Mouse (Mus musculus): Measurements from ENCODE around the gene Eci2. TPM values are rescaled to one million over a fixed set of nuclear protein-coding genes. Genes with fewer than 3 reads are reported as not detected.
A peak's percentile ranks its signal among the peaks of the same experiment; 100 is the strongest.
"Not testable (repeated sequence)": the region's sequence is repeated elsewhere in the genome, so short reads cannot be mapped to it uniquely, and the experiment has no call there.

The Eci2 gene
- polyA plus RNA-seq, 1 experiment from 2014 or later: 121 TPM

DNA sequence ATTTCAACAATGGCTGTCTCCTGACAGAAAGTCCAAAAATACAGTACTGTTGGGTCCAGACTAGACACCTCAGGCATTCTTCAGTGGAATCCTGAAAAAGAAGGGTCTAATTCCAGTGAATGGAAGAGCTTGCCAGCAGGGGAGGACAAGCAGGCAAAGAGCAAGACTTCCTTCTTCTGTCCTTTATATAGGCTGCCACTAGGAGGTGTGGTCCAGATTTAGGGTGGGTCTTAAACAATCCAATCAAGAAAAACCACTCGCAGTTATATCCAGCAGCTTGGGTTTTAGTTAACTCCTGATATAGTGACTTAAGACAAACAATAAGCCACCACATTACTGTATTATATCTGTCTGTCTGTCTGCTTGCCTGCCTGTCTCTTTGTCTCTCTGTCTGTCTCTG is 53.1 kb downstream of the Eci2 start:
- no peak for ATAC-seq
- 47% methylated on average over 1 of the region's 1 CpGs for WGBS

GRCm38 (mm10) chr13:34973149-34973548 is 53.7 kb downstream of the Eci2 start:
- WGBS: 67% methylated on average over 1 of the region's 1 CpGs
- no peaks in the 10 kb centered on the region for H3K4me1 ChIP-seq (ENCODE audit: control insufficient read depth, insufficient read depth, low read depth, low read length)
- ATAC-seq: no peak
- no peaks in the 10 kb centered on the region for H3K27me3 ChIP-seq (replicated peaks; ENCODE audit: control insufficient read depth, insufficient read depth, low read length)
- H3K27ac ChIP-seq (ENCODE audit: low read depth, low read length): no peak overlapping the region
- peaks cover 5% of the 10 kb centered on the region for H3K36me3 ChIP-seq (ENCODE audit: control insufficient read depth, insufficient read depth, low read length)
- H3K4me2 ChIP-seq (ENCODE audit: low read length): no peak overlapping the region
- no peak overlapping the region for H3K9ac ChIP-seq (ENCODE audit: low read depth, low read length)
- no peaks in the 10 kb centered on the region for H3K9me3 ChIP-seq (ENCODE audit: control insufficient read depth, low read length)
- H3K4me3 ChIP-seq (ENCODE audit: low read length): no peak overlapping the region

More for the DNA sequence above, 53.1 kb downstream of the Eci2 start:
- Histone ChIP-seq H3K36me3 (ENCODE audit: control insufficient read depth, insufficient read depth, low read length) (peaks cover 11% of the 10 kb centered on the region), H3K9ac (ENCODE audit: low read depth, low read length) (no peak overlapping the region), H3K4me2 (ENCODE audit: low read length) (no peak overlapping the region), H3K27me3 (replicated peaks; ENCODE audit: control insufficient read depth, insufficient read depth, low read length) (no peaks in the 10 kb centered on the region), H3K9me3 (ENCODE audit: control insufficient read depth, low read length) (no peaks in the 10 kb centered on the region), H3K4me3 (ENCODE audit: low read length) (no peak overlapping the region), H3K4me1 (ENCODE audit: control insufficient read depth, insufficient read depth, low read depth, low read length) (no peaks in the 10 kb centered on the region), H3K27ac (ENCODE audit: low read depth, low read length) (no peak overlapping the region)

- not testable (repeated sequence) for H3K4me3 ChIP-seq (ENCODE audit: low read length); H3K36me3 ChIP-seq (ENCODE audit: control insufficient read depth, insufficient read depth, low read length); H3K4me1 ChIP-seq (ENCODE audit: control insufficient read depth, insufficient read depth, low read depth, low read length); H3K27ac ChIP-seq (ENCODE audit: low read depth, low read length); H3K27me3 ChIP-seq (replicated peaks; ENCODE audit: control insufficient read depth, insufficient read depth, low read length); H3K9me3 ChIP-seq (ENCODE audit: control insufficient read depth, low read length); H3K9ac ChIP-seq (ENCODE audit: low read depth, low read length); H3K4me2 ChIP-seq (ENCODE audit: low read length); ATAC-seq
These were observed 54.4 kb downstream of the Eci2 start for GRCm38 (mm10) chr13:34972456-34972855.

DNA sequence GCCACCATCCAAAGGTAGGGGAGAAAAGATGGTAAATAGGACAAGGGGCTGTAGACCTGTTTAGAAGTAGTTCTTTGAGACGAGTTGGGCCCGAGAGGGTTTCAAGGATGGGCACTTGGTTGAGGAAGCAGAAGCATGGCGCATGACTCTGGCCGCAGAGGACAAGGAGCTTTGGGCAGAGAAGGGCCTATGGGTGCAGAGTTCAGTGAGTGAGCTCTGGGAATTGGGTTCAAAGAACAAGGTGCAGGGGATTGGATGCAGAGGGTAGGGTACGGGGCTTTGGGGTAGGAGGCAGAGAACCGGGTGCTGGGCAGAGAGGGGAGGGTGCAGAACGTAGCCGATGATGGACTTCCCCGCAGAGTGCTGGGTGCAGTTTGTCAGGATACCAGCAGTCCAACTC is 61.2 kb downstream of the Eci2 start:
- H3K4me1 ChIP-seq (ENCODE audit: control insufficient read depth, insufficient read depth, low read depth, low read length): peaks cover 12% of the 10 kb centered on the region
- H3K9ac ChIP-seq (ENCODE audit: low read depth, low read length); H3K4me3 ChIP-seq (ENCODE audit: low read length); H3K36me3 ChIP-seq (ENCODE audit: control insufficient read depth, insufficient read depth, low read length); H3K4me2 ChIP-seq (ENCODE audit: low read length); H3K27ac ChIP-seq (ENCODE audit: low read depth, low read length); H3K27me3 ChIP-seq (replicated peaks; ENCODE audit: control insufficient read depth, insufficient read depth, low read length); H3K9me3 ChIP-seq (ENCODE audit: control insufficient read depth, low read length); ATAC-seq: not testable (repeated sequence)
- WGBS: 74% methylated on average over 9 of the region's 9 CpGs

DNA sequence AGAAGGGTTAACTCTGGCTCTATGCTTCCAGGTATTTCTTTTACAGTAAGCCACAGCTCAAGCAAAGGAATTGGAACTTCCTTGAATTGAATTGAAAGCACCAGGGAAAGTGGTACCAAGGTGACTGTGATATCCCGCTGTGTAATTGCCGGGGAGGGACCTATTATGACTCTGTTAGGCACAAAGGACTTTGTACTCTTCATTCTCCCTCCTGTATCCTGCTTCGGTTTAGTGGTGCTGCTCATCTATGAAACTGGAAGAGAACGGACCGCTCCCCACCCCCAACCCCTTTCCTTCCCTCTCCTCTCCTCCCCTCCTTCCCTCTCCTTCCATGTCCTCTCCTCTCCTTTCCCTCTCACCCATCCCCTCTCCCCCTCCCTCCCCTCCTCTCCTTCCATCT is 62.0 kb downstream of the Eci2 start:
- H3K36me3 ChIP-seq (ENCODE audit: control insufficient read depth, insufficient read depth, low read length): no peaks in the 10 kb centered on the region
- peaks cover 12% of the 10 kb centered on the region for H3K4me1 ChIP-seq (ENCODE audit: control insufficient read depth, insufficient read depth, low read depth, low read length)
- peak overlapping the region; percentile 50; the same call in 1 of the 2 replicates for H3K9ac ChIP-seq (ENCODE audit: low read depth, low read length)
- WGBS: 12% methylated on average over 5 of the region's 5 CpGs
- peak overlapping the region; percentile 92 for H3K4me2 ChIP-seq (ENCODE audit: low read length)
- peak overlapping the region; percentile 48 for H3K4me3 ChIP-seq (ENCODE audit: low read length)
- no peaks in the 10 kb centered on the region for H3K9me3 ChIP-seq (ENCODE audit: control insufficient read depth, low read length)
- H3K27me3 ChIP-seq (replicated peaks; ENCODE audit: control insufficient read depth, insufficient read depth, low read length): no peaks in the 10 kb centered on the region
- no peak for ATAC-seq
- H3K27ac ChIP-seq (ENCODE audit: low read depth, low read length): no peak overlapping the region

DNA sequence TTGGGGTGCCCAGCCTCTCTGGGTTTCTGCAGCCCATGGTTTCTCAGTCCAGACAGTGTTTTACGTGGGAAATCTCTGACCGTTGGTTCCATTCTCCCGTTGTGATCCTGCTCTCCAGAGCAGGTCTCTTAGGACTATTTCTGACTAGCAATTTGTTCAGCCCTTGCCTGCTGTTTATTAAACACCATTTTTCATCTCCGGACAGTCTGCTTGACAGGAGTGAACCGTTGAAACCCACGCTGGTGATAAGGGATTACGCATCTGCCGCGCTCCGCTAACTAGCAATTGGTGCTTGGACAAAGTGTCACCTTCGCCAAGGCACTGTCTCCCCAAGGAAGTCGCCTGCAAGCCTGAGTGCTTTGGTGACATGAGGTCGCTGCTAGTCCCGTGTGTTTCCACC is 62.5 kb downstream of the Eci2 start:
- peak overlapping the region; percentile 92 for H3K4me2 ChIP-seq (ENCODE audit: low read length)
- no peaks in the 10 kb centered on the region for H3K27me3 ChIP-seq (replicated peaks; ENCODE audit: control insufficient read depth, insufficient read depth, low read length)
- peak; percentile 58 for ATAC-seq
- H3K36me3 ChIP-seq (ENCODE audit: control insufficient read depth, insufficient read depth, low read length): no peaks in the 10 kb centered on the region
- no peak overlapping the region for H3K27ac ChIP-seq (ENCODE audit: low read depth, low read length)
- peak overlapping the region; percentile 50; the same call in 1 of the 2 replicates for H3K9ac ChIP-seq (ENCODE audit: low read depth, low read length)
- no peaks in the 10 kb centered on the region for H3K9me3 ChIP-seq (ENCODE audit: control insufficient read depth, low read length)
- H3K4me3 ChIP-seq (ENCODE audit: low read length): peak overlapping the region; percentile 48
- peaks cover 12% of the 10 kb centered on the region for H3K4me1 ChIP-seq (ENCODE audit: control insufficient read depth, insufficient read depth, low read depth, low read length)
- WGBS: 5% methylated on average over 14 of the region's 14 CpGs

DNA sequence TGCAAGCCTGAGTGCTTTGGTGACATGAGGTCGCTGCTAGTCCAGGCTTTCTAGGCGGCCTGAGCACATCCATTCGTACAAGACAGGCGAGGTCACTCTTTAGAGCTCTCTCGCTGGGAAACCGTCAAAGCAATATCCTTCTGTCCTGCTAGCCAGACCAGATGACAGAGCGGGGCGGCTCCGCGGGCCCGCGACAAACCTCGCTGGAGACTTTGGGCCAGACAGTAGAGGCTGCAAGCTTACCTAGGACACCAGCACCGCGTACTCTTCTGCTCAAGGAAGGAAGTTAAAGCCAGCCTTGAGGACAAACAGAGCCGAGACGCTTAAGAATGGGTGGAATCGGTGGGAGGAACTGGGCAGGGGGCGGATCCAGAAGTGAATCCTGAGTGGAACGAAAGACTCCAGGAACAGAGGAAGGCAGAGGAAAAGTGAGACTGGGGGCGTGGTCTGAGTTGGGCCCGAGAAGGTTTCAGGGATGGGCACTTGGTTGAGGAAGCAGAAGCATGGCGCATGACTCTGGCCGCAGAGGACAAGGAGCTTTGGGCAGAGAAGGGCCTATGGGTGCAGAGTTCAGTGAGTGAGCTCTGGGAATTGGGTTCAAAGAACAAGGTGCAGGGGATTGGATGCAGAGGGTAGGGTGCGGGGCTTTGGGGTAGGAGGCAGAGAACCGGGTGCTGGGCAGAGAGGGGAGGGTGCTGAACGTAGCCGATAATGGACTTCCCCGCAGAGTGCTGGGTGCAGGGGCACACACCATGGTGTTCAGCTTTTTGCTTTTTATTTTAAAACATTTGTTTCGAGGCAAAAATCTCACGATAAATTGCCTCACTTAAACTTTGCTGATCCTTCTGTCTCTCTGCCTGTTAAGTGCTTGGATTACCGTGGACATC is 63.1 kb downstream of the Eci2 start, which contains the start of gene Eci3:
TSS of gene Eci3 (minus strand) at position 300 of the 887 bp plus-strand sequence.
- H3K27me3 ChIP-seq (replicated peaks; ENCODE audit: control insufficient read depth, insufficient read depth, low read length): no peaks in the 10 kb centered on the region
- H3K4me2 ChIP-seq (ENCODE audit: low read length): peak within 1 kb of the TSS; percentile 92
- H3K9me3 ChIP-seq (ENCODE audit: control insufficient read depth, low read length): no peaks in the 10 kb centered on the region
- H3K27ac ChIP-seq (ENCODE audit: low read depth, low read length): no peak within 1 kb of the TSS
- H3K36me3 ChIP-seq (ENCODE audit: control insufficient read depth, insufficient read depth, low read length): no peaks in the 10 kb centered on the region
- H3K9ac ChIP-seq (ENCODE audit: low read depth, low read length): peak within 1 kb of the TSS; percentile 65
- ATAC-seq: peak; percentile 80
- peaks cover 12% of the 10 kb centered on the region for H3K4me1 ChIP-seq (ENCODE audit: control insufficient read depth, insufficient read depth, low read depth, low read length)
- H3K4me3 ChIP-seq (ENCODE audit: low read length): peak within 1 kb of the TSS; percentile 48
- 2% methylated on average over 32 of the region's 32 CpGs for WGBS

DNA sequence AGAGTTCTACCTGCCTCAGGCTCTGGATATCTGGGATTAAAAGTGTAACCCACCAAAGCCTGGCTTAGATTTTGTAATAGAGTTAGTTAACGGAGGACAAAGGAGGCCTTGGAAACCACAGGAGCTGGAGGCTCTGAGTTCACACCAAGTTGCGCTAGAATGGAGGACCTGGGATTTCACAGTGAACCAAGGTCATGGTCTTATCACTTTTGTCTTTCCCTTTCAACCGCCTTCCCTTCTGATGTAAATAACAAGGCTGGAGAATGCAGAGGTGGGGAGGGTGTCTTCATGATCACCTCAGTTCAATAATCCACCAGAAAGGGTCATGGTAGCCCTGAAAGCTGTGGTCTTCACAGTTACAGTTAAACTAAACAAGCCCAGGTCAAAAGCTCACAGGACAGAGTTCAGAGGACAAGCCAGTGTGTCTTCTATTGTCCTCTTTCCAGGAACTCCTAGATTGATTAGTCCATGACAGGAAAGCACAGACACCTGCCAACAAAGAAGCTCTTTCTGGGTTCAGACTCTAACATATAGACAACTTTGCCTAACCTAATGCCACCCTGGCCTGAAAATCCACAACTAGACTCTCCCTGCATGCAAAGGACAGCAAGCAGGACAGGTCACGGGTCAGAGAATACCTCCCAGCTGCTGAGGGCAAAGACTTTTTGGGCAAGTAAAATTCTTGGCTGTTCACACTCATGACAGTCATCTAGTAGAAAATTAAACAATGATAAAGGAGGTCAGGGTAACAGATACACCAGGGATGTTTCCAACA is 65.7 kb downstream of the Eci2 start:
- Histone ChIP-seq H3K27ac (ENCODE audit: low read depth, low read length) (no peak overlapping the region), H3K9me3 (ENCODE audit: control insufficient read depth, low read length) (no peaks in the 10 kb centered on the region), H3K27me3 (replicated peaks; ENCODE audit: control insufficient read depth, insufficient read depth, low read length) (no peaks in the 10 kb centered on the region), H3K4me3 (ENCODE audit: low read length) (no peak overlapping the region), H3K36me3 (ENCODE audit: control insufficient read depth, insufficient read depth, low read length) (no peaks in the 10 kb centered on the region), H3K4me1 (ENCODE audit: control insufficient read depth, insufficient read depth, low read depth, low read length) (peaks cover 12% of the 10 kb centered on the region), H3K4me2 (ENCODE audit: low read length) (no peak overlapping the region), H3K9ac (ENCODE audit: low read depth, low read length) (no peak overlapping the region)
- no peak for ATAC-seq
- WGBS: 89% methylated on average over 4 of the region's 4 CpGs

DNA sequence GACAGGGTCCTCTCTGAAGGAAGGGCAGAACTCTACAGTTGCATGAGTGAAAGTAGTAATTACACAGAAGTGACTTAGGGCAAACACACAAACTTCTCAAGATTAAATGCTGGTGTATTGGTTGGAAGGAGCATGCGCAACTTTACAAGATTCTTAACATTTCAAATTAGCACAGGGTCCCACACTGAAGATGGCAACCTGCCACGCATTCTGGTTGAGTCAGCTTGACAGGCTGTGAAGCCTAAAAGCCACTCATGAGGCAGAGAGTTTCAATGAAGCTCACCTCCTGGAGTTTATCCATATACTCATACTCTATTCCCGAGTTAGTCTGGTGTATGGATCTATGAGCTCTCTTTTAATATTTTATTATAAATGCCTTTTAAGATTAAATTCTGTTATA is 68.7 kb downstream of the Eci2 start:
- 90% methylated on average over 3 of the region's 3 CpGs for WGBS

More for the DNA sequence above, 68.7 kb downstream of the Eci2 start:
- H3K36me3 ChIP-seq (ENCODE audit: control insufficient read depth, insufficient read depth, low read length); H3K27ac ChIP-seq (ENCODE audit: low read depth, low read length); H3K9ac ChIP-seq (ENCODE audit: low read depth, low read length); H3K4me2 ChIP-seq (ENCODE audit: low read length); H3K27me3 ChIP-seq (replicated peaks; ENCODE audit: control insufficient read depth, insufficient read depth, low read length); H3K4me1 ChIP-seq (ENCODE audit: control insufficient read depth, insufficient read depth, low read depth, low read length); H3K4me3 ChIP-seq (ENCODE audit: low read length); H3K9me3 ChIP-seq (ENCODE audit: control insufficient read depth, low read length); ATAC-seq: not testable (repeated sequence)
